Mouse (Mus musculus) CD8-positive naive resting alpha-beta T cell, adult 2 months (primary cell): ENCODE results near the gene Col24a1.

Experiments
- DNase-seq, 2 experiments: peaks; one replicate each; pipeline ENCODE4 v3.0.0; 2022; ENCODE audit warnings: low read depth in 2 of 2, low spot score in 2 of 2

Gene Col24a1

GRCm38 (mm10) chr3:145353951-145354350, 61.7 kb downstream of the Col24a1 start:
- DNase-seq = no peak

- no peak for DNase-seq
Observed at GRCm38 (mm10) chr3:145356865-145357487, 64.7 kb downstream of the Col24a1 start.

- no peak for DNase-seq
Observed at GRCm38 (mm10) chr3:145365227-145365626, 73.0 kb downstream of the Col24a1 start.

- DNase-seq = no peak
Observed at GRCm38 (mm10) chr3:145367176-145367717, 75.0 kb downstream of the Col24a1 start.

GRCm38 (mm10) chr3:145376298-145376697, 84.0 kb downstream of the Col24a1 start:
- DNase-seq = no peak

- DNase-seq = no peak
Observed at GRCm38 (mm10) chr3:145383095-145383494, 90.8 kb downstream of the Col24a1 start.

- no peak for DNase-seq
Observed at GRCm38 (mm10) chr3:145386434-145386833, 94.2 kb downstream of the Col24a1 start.

GRCm38 (mm10) chr3:145390681-145391080, 98.4 kb downstream of the Col24a1 start:
- no peak for DNase-seq

- DNase-seq = no peak
Observed at GRCm38 (mm10) chr3:145391986-145392659, 99.9 kb downstream of the Col24a1 start.

- DNase-seq = no peak
Observed at GRCm38 (mm10) chr3:145399173-145399572, 106.9 kb downstream of the Col24a1 start.

- DNase-seq = no peak
Observed at GRCm38 (mm10) chr3:145402257-145402656, 110.0 kb downstream of the Col24a1 start.

- DNase-seq = no peak
Observed at GRCm38 (mm10) chr3:145402994-145403393, 110.7 kb downstream of the Col24a1 start.

GRCm38 (mm10) chr3:145408045-145408444, 115.8 kb downstream of the Col24a1 start:
- no peak for DNase-seq

GRCm38 (mm10) chr3:145412137-145412536, 119.9 kb downstream of the Col24a1 start:
- DNase-seq = no peak

GRCm38 (mm10) chr3:145414362-145414761, 122.1 kb downstream of the Col24a1 start:
- DNase-seq = no peak

GRCm38 (mm10) chr3:145417809-145418208, 125.5 kb downstream of the Col24a1 start:
- no peak for DNase-seq

- DNase-seq = no peak
Observed at GRCm38 (mm10) chr3:145420421-145420820, 128.1 kb downstream of the Col24a1 start.

- no peak for DNase-seq
Observed at GRCm38 (mm10) chr3:145422044-145422443, 129.8 kb downstream of the Col24a1 start.

- DNase-seq = no peak
Observed at GRCm38 (mm10) chr3:145438352-145438751, 146.1 kb downstream of the Col24a1 start.

- DNase-seq = no peak
Observed at GRCm38 (mm10) chr3:145439086-145439485, 146.8 kb downstream of the Col24a1 start.

GRCm38 (mm10) chr3:145440993-145441392, 148.7 kb downstream of the Col24a1 start:
- no peak for DNase-seq

GRCm38 (mm10) chr3:145442268-145442667, 150.0 kb downstream of the Col24a1 start:
- no peak for DNase-seq
